Mouse (Mus musculus) lung, postnatal 25 days (tissue): Measurements from ENCODE around the gene Hyal6.
A peak's percentile ranks its signal among the peaks of the same experiment; 100 is the strongest.

Source experiments
- DNase-seq: peaks from one replicate; pipeline ENCODE4 v3.0.0; 2022; ENCODE audit warnings: low spot score

Hyal6 gene

DNA sequence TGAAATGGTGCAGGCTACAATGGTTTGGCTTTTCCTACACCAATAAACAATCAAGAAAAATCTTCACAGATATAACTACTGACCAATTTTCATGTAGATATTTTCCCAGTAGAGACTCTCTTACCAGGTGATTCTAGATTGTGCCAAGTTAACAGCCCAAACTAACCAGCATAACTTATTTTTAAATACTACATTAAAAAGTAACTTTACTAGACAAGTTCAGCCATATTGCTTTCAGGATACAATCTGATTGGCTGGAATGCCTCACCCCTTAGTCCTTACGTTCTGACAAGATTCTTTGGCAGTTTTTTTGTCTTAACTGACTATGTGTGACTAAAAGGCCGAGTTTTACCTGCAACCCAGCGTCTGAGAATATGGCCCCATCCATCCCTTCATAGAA is at the start of gene Hyal6:
Hyal6 (plus strand) TSS at position 301 of the 400 bp plus-strand sequence.
- no peak for DNase-seq

DNA sequence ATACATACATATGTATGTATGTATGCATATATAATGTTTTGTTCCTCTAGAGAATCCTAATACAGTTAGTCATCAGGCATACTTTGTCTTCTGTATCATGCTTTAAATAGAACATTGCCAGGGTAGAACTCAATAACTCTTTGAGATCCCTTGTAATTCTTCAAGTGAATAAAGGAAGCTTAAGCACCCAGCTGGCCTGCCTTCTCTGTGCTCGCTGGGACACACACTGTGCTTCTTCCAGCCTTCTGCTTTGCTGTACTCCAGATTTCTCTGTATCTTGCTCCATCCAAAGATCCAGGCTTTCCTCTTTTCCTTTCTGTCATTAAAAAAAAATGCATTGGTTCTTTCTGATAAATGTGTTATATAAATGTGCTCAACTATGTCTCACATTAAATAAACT is 45.2 kb upstream of the Hyal6 start:
- DNase-seq = no peak

DNA sequence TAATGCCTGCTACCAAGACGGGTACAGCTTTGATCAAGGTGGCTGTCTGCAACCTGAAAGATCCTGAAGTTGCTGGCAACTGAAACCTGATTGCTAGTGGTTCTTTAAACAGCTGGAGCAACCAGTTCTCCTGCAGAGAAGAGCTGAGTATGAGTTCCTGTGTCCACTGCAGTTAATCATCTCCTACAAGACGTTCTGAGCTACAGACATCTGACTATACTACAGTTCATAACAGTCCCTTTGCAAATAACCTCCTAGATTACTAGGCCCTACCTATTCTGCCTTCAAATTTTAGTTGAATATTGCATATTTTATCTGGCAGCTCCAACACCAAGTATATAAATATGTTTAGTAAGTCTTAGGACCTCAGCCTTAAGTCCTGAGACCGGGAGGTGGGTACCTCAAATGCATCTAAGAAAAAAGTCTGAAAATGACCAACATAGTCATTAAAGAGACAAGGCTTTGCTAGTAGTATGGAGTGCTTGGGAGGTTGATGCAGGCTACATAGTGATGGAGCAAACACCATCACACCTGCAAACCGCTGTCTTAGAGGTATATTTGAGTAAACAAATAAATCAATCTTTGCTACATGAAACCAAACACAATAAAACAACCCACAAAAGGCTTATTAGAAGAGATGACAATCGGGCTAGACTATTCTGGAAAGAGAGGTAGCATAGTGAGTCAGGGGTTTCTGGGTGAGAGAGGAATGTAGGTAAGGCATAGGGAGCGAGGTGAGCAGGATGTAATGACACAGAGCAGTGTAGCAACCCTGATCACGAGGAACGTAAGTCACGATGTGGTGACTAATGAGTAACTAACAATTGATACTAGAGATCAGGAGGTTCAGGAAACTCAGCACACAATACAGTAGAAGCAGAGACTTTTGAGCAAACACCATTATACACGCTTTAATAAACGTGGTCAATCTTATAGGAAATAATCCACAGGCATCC is 38.3 kb upstream of the Hyal6 start:
- DNase-seq = no peak

DNA sequence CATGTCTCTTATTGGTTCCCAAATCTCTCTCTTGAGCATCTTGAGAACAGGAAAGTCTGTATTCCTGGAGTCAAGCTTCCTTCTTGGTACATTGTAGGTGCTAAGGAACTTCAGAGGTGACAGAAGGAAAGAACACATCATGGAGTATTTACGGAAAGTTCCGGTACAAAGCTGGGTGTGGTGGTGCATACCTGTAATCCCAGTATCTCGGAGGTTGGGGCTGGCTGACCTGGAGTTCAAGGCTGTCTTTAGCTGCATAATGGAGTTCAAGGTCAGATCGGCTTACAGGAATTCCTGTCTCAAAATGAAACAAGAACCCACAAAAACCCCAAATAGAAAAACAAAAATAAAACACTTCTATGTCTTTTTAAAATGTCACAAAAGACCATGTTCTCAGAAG is 36.9 kb upstream of the Hyal6 start:
- DNase-seq = no peak

DNA sequence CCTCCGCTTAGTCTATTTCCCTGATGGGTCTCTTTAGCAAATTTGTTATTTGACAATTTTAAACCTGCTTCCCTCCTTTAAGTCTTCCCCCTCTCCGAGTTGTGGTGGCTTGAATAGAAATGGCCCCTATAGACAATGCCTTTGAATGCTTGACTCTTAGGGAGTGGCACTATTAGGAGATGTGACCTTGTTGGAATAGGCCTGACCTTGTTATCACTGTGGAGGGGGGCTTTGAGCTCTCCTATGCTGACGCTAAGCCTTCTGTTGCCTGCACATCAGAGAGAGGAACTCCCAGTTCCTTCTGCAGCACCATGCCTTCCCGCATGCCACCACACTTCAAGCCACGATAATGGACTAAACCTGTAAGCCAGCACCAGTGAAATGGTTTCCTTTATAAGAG is 35.8 kb upstream of the Hyal6 start:
- no peak for DNase-seq

DNA sequence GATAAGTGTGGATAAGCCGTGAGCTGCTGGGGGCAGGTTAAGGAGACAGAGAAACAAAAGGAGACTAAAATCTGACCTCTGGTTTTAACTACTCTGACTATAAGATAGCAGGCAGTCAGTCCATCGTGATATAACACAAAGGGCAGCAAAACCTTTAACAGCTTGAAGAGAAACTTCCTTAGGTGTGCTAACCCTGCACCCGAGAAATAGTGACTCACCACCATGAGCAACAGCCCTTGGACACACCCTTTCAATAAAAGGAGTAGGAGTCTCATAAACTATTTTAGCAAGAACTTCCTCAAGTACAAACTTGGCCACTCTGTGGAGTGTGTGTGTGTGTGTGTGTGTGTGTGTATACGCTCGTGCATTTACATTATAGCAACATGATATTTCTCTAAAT is 26.0 kb upstream of the Hyal6 start:
- no peak for DNase-seq

DNA sequence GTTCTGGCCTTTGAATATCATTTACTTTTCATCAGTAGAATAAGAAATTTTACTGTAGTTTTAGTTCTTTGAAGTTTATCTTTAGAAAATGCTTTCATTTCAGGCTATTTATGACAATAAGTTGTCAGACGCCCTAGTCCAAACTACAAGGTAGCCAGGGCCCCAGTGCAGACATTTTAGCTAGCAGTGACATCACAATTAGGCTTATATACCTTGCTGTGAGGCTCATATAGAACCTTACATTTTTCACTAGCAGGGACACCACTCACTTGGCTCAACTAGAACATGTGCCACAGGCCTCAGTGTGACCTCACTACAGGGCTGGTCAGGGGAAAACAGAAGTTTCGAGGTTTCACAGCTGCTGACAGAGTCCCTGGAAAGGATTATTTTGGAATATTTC is 25.5 kb upstream of the Hyal6 start:
- no peak for DNase-seq

DNA sequence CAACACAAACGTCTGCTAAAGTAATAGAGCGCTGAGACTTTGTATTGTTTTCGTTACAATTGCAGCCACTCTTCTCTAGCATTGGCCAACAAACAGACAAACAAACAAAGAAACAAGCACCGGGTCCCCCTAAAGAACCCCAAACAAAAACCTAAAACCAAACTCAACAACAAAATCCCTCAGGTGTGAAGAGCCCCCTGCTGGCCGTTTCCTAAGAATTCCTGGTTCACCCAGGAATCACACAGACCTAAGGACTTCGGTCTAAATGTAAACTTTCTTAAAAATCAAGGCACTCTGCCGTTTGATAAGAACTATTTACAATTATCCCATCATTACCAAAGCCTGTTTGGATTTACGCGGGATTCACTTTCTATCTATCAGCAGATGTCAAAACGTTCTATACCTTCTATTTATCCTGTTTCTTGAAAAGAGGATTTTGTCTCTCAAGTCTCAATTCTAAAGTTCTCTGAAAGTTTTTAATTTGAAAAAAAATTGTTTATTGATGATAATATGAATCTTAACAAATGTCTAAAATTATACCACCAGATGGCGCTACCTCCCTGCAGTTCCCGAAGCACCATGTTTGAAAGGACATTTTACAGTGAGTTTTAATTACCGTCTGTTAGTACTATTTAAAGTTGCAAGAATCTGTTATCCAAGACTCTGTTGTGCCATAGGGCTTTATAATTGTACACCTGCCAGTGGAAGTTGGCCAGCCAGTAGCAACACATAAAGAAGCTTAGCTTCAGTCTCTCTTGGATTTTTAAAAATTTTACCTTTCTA is 11.5 kb upstream of the Hyal6 start:
- peak; percentile 10 for DNase-seq

DNA sequence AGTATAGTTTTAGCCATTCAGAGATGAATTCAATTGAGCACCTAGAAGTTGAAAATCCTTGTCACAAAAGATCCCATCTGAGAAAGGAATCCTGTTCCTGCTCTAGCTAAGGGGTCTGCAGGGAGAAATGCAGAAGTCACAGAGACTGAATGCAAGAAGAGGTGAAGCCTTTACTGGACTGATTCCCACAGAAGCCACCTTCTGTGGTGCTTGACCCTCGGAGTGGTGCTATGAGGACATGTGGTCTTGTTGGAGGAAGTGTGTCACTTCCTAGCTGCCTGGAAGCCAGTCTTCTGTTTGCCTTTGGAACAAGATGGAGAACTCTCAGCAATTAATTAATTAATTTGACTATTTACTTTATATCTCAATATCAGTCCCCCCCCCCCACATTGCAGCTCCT is 4.9 kb upstream of the Hyal6 start:
- no peak for DNase-seq

DNA sequence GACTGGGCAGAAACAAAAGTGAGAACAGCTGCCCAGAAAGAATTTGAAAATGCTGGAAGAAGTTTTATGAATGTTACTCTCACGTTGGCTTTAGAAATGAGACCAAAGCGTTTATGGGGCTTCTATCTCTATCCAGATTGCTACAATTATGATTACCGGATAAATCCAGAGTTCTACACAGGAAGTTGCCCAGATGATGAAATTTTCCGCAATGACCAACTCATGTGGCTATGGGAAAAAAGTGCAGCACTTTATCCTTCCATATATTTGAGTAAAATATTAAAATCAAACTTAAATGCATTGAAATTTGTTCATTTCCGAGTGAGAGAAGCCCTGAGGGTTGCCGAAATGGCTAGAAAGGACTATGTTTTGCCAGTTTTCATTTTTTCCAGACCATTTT is 1.5 kb downstream of the Hyal6 start:
- no peak for DNase-seq

DNA sequence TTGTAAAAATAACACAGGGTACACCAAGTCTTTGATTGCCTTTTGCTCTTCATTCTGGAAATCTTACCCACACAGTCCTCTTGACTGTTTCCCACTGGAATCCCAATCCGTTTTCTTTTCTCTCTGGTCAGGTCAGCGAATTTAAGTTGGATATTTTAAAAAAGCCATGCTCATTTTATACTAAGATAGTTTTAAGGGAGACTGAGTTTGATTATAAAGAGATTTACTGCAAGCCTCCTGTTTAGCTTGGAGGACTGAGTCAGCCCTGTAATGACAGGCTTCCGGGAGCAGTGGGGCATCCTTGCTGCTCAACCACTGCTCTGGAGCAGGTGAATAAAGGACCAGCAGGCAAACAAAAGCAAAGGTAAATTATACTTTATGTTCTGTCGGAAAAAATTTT is 15.0 kb downstream of the Hyal6 start, which contains the start of gene Hyal4:
Hyal4 (plus strand) TSS at position 301 of the 400 bp plus-strand sequence.
- DNase-seq = no peak

DNA sequence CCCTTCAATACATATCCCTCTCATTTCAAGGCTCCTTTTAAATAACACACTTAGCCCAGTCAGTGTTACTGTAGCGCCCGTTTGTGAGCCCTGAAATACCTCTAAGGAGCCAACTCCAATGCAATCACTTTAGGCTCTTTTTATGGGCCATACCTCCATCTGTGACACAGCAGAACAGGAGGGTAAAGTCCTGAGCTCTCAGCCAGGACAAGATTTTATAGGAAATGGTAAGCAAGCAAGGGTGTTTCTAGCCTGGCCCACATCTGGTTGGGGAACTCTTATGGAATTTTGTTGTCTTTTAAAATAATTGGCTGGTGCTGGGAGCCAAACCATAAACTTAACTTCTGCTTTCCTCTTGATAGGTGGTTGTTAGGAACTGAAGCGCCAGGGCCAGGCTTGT is 26.2 kb downstream of the Hyal6 start:
- no peak for DNase-seq

DNA sequence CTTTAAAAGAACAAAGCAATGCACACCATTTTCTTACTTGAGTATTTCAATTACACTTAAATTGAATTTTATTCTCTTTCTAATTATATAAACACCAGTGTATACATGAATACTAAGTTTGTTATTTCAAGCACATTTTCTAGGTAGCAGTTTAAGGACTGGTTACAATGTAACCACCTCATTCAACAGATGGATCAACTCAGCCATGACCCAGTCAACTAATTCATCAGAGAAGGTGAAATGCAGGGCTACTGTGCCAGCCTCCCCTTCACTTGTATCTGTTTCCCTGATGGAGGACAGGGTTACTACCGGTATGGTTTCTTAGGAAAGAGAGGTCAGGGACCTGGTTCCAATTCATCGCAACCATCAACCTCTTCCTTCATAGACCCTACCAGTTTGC is 33.2 kb downstream of the Hyal6 start:
- DNase-seq = no peak

DNA sequence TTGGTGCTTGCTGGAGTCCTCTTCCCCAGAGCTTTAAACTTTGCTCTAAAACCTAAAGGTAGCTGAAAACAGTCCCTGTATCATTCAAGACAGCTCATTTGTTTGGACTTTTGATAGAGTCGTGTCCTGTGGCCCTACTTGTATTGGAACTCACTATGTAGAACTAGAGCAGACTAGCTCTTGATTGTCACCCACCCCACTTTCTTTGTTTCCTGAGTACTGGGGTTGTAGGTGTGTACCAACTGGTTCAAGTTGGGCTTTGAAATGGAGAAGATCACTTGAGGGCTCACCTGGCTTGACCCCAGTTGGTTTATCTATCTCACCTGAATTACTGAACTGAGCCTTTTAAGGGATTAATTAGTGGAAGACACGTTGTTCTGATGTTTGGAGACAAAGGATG is 46.1 kb downstream of the Hyal6 start:
- DNase-seq = no peak

DNA sequence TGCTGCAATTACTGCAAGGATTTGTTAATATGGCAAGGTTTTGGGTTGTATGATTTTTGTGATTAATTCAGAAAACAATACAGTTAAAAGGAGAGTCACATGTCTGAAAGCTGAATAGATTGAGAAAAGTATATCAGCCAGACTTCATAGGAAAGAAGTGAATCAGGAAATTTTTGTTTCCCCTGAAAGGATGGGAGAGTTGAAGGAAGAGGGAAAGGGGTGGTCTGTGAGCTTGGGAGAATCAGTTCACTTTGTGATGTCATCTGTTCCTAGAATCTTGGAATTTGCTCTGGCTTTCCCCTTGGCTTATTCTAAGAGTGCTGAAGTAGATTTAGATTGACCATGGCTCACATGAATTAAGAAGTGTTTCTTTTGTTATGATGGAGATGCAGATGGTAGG is 57.8 kb downstream of the Hyal6 start, which contains the start of gene Spam1:
Spam1 (plus strand) TSS at position 301 of the 400 bp plus-strand sequence.
- no peak for DNase-seq
